Mouse (Mus musculus) yolk sac, embryonic 10.5 days (tissue): ENCODE data around the gene Panx3.

Experiments
- DNase-seq: peaks from one replicate; pipeline ENCODE4 v3.0.0-alpha.2; 2017; ENCODE audit warnings: low spot score

Gene Panx3

DNA sequence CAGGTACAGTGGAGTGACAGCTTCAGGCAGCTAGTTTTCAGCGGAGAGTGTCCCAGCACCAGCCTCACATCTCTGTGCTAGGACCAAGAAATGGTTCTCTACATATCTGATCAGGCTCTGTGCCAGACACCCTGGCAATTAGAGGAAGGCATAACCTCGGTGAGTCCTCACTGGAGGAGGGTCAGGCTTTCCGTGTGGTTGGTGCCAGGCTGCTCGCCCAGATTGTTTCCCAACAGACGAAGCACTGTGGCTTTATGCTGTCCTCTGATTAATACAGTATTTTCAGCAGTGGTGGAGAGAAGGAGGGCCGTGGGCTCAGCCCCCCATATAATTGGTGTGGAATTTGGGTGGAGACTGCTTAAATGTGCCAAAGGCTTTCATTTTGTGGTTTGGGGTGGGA lies at the start of gene Panx3:
Panx3 (minus strand) TSS at position 121 of the 400 bp plus-strand sequence.
- DNase-seq = no peak

DNA sequence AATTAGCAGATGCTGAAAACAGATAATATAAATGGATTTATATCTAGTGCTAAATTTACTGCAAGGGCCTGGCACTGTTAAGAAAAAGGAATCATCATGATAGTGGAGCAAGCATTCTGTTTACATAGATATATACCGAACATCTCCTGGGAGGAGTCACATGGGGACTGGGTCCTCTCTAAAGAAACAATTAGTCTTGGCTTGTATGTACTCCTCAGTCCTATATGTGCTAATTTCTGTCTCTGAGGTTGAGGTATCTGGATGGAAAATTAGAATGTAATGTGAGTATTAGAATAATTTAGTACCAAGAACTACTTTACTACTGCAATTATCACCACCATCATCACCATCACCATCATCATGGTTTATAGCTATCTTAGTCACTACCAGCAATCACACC lies 47.1 kb upstream of the Panx3 start, which contains the start of gene Olfr160:
Olfr160 (minus strand) TSS at position 101 of the 400 bp plus-strand sequence.
- no peak for DNase-seq

DNA sequence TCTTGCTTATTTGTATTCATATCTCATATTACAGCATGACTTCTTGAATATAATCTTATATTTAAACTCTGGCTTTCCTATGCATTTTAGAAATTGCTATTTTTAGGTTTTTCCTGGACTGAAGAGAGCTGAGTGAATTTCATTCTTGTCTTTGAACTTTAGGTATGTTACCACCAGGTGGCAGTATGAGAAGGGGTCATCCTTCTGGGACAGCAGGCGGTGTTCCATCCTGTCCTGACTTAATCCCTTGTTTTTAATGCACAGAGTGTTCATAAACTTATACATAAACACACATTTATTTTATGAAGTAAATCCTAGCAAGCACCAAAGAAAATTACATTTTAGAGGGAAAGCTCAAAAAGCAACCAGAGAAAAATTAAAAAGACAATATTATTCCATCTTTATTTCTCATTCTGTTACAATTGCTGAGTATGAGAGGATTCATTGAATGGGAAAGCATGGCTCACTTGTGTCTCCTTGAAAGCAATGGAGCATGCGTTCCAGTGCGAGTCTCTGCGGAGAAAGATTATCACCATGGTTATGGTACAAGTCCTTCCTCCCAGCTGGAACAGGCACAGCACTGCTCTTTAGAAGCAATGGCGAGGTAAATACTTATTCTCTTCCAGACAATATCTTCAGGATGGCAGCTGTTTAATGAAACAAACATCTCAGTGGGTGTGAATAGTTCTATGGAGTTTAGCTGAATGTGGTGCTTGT lies 21.1 kb upstream of the Panx3 start:
- no peak for DNase-seq

DNA sequence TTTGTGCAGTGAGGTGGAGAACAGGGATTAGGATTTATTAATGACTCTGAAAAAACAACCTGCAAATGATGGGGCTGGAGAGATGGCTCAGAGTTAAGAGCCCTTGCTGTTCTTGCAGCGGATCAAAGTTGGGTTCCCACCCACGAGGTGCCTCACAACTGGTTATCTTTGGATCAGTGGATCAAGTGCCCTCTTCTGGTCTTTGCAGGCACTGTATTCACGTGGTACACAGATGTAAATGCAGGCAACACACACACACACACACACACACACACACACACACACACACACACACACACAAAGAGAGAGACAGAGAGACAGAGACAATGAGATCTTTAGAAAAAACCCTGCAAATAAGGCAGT lies 18.9 kb upstream of the Panx3 start:
- DNase-seq = no peak

DNA sequence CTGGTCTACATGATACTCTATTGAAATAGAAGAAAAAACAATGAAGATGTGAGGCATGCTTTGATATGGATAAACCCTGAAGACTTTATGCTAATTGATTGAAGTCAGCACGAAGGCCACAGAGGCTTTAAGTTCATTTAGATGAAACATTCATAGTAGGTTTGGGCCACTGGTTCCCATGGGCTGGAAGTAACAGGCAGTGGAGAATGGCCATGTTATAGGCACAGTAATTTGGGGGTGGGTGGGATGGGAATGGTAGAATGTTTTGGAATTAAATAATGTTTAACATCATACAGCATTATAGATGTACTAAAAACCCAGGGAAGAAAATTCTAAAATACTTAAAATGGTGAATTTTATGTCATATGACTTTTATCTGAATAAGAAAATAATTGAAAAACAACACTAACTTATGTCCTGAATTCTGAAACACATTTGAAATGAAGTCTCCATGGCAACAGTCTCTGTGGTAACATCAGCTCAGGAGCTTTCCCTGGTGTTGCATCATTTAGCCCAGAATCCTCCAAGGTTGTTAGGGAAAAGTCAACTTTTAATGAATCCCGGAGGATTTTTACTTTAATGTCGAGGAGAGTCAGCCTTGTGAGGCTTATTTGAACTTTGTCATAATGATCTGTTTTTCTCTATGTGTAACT lies 18.4 kb upstream of the Panx3 start:
- no peak for DNase-seq

DNA sequence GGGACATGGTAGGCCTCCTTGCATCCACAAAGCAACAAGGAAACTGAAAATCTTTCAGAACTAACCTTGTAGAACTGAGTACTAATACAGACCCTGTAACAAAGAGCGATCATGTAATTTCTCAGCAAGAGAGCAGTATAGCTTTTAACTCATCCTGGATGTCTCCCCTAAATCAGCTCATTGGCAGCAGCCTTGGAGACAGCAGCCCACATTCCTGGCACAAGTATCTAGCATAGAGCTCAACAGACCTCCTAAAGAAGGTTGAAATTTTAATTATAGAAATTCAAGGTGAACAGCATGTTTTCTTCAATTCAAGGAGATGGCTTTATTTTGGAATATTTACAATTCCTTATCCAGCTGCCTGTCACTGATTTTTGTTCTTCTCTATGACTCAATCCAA lies 12.1 kb upstream of the Panx3 start:
- no peak for DNase-seq

DNA sequence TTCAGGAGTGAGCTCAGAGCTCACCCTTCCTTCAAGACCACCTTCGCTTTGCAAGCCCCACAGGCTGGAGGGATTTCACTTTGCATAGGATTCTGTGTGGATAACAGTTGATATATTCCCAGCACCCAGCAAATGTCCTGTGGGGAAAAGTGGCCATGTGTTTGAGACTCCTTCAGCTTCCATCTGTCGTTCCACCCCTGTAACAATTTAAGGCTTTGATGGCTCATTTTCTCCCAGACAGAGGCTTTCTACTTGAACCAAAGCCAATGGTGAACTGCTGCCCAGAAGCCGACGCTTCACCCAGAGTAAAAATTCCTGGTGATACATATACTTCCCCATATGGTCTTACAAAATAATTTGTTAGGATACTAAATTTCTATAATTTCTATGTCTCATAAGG lies 6.3 kb upstream of the Panx3 start:
- DNase-seq = no peak

DNA sequence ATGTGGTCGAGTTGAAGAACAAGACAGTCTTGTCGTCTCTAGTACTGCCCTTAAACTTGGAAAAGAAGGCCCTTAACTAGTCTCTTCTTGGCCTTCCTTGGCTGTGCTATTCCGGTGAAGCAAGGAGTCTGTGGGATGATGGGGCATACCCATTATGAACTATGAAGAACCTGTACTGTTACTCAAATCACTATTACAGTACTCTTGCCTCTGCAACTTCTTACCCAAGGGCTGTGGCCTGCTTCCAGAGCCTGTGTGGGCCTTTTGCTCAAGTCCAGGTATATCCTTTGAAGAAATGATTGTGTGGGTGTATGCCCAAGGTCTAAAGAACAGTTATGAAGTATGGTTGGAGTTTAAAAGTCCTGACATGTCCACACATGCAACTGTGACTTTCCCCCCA lies 1.2 kb upstream of the Panx3 start:
- no peak for DNase-seq

DNA sequence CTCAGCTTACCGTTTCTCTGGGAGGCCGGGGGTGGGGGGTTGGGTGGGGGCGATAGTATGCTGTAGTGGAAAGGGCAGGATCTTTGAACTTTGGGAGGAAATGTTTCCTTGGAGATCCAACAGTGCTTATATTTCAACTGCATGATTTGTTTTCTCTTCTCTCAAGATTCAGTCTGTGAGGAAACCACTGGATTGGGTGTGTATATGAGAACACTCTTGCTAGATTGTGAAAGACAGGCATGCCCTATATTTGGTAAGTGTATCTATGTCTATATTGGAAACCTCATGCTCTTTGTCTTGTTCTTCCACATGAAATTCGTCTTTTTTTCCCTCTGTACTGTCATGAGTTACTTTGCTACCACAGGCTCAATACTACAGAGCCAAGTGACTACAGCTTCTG lies 643 bp upstream of the Panx3 start:
- no peak for DNase-seq

DNA sequence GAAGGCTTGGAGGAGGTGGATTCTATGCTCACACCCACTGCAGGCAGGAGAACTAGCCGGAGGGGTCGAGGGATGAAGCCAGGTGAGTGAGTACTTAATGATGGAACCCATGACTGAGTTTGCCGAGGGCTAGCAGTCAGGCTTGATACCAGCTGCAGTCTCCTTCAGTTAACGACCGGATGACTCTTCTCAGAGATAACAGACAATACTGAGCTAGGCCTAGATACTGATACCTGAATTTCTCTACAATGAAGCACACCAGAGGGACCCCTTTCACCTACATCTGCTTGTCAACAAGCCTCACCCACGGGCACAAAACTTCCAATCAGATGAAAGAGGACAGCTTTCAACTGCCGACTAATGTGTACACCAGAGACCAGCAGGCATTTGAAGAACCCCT lies 3.0 kb downstream of the Panx3 start:
- no peak for DNase-seq

DNA sequence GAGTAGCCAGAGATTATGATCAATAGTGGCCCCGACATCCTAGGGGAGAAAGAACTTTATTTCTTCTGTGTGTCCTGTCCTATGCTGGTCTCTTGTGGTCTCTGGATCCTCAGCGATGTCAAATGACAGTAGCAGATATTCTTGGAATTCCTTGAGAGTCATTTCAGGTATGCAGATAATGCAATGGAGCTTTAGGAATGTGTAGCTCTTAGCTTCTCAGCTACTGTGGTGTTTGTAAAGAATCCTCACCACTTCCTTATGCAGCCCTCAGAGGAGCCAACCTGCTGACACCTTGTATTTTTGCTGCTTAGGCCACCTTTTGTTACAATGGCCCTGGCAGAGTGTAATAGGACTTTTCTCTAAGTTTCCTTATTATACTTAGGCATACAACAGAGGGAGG lies 4.4 kb downstream of the Panx3 start:
- DNase-seq = no peak

DNA sequence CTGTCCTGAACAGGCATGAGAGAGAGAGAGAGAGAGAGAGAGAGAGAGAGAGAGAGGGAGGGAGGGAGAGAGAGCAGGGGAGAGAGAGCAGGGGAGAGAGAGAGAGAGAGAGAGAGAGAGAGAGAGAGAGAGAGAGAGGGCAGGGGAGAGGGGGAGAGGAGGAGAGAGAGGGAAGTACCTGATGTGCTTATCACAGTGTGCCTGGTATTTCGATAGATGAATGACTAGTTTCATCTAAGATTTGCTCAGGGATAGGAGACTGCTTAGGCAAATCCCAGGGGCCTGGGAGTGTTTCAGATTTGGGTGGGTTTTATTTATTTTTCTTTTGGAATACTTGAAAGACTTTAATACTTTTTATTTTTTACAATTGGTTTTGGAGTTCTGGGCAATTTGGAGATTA lies 5.8 kb downstream of the Panx3 start:
- DNase-seq = no peak

DNA sequence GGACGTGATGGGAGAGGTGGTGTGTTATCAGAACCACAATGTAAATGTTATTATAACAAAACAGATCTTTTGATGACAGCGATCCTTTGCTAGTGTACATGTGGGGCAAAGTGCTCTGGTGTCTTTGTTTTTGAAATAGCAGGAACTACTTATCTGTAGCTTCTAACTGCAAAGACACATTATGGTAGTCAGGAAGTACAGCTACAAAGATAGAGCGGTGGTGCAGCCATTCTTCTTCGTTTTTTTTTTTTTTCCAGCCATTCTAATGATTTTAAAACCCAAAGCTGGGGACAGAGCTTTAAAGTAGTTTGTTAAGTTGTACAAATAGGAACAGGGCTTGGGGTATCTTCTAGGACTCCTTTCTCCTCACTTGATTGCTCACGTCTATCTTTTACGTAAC lies 9.6 kb downstream of the Panx3 start:
- DNase-seq = no peak

DNA sequence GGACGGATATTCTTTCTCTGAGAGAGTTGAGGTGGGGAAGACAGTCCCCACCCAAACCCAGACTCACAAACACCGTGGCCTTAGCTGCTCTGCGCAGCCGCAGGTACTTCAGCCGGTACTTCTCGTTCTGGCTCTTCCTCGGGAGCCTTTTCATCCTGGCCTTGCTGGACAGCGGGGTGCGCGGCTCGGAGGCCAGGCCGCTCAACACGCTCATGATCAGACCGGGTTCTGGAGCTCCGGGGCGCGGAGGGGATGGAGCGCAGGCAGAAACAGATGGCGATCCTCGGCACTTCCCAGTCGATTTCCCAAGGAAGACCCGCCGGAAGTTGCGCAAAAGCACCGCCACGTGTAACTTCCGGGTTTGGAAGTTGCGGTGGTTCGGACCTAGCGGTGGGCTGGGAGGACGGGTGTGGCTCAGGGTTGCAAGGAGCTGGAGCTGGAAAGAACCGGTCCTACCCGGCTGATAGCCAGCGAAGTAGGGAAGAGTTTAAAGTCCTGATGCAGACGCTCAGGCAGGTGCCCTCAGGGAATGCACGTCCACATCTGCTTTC lies 12.0 kb downstream of the Panx3 start, which contains the start of gene Tbrg1:
Tbrg1 (minus strand) TSS at position 382 of the 551 bp plus-strand sequence.
- DNase-seq = peak; percentile 96

DNA sequence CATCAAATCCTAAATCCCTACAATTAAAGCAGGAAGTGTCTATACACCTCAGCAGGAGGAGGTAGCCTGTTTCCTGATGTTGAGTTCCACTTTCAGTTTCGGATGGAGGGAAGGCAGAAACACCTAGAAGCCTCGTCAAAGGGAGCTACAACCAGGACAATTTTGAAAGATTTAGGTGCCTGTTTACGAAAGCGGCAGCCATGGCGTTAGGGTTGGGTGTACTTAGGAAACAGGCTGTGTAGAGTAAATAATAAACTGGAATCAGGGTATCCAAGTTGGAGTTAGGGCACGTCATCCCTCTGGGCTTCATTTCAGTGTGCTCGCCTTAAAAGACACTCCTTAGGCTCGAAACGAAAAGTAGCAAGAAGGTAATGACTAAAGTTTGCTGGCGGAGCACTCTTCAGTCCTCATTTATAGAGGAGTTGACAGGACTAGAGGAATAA lies 12.6 kb downstream of the Panx3 start:
- peak; percentile 20 for DNase-seq

DNA sequence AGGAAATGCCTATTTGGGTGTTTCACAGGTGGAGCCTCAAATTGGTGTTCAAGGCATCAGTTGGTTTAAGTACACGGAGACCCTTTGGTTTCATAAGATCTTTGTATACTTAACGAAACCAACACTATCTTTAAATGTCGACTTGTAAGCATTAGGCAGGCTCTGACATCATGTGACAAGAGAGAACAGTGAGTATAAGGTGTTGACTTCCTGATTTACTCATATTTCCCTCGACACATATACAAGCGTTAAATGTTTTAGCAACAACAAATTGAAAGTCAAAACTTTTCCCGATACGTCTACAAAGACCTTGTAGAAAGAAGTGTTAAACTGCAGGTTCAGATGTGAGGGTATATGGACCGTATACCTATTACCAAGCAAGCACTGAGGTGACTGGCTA lies 13.1 kb downstream of the Panx3 start:
- no peak for DNase-seq

DNA sequence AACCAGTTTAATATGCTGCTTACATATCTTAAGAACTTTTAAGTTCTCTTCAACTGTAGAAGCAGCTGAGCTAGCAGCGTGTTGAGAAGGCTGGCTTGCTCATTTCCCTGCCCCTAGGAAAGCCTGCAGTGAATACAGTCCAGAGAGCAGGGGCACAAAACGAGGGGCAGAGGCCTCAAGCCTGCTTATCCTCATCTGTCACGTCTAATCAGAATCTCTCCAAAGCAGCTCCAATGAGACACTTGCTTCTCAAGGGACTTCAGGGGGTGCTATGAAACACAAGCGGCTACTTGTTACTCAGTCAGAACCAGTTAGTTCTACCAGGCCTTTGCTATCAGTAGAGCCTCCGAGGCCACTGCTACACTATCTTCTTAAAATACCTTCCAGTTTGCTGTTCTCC lies 15.2 kb downstream of the Panx3 start:
- no peak for DNase-seq

DNA sequence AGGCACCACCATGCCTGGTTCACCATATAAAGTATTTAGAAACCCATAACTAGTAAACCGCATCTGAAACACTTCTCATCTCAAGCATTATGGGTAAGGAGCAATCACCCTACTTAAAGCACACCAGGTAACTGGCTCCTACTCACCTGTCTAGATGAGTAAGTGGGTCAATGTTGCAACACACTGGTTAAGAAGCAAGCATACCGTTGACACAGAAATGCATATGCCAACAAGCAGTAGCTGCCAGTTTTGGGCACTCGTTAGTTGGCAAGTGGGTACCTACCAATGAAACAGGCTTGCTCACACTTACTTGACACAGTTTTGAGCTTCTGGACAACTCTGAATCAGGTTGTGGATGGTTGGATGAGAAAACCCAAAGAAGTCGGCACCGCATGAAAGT lies 18.4 kb downstream of the Panx3 start:
- no peak for DNase-seq

DNA sequence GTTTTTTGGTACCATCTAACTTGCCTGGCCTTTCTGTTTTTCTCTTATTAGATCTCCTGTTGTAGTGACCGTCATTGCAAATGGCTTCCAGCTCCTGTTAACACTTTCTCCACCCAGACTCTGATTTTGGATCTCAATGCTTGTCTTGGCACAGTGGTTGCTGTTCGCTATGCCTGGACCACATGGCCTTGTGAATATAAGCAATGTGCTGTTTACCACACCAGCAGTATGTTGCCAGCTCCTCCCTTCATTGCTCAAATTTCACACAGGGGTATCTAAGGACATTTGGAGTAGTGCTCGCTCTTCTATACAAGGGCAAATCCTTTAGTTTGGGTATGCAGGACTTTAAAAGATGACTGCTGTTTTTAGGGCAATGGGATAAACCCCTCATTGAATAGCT lies 22.8 kb downstream of the Panx3 start:
- no peak for DNase-seq

DNA sequence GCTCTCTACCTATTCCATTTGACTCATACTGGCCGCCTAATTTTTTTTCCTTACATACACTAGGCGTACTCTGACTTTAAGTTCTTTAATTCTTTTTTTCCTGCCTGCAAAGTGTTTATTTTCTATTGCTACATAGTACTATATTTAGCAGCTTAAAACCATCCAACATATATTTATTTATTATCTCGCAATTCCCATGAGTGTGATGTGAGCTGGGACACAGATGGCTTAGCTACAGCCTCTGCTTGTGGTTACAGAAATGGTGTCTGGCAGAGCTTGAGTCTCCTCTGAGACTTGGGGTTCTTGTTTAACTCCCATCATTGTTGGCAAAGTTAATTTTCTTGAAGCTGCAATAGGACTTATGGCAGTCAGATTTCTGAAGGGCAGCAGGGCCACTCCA lies 30.3 kb downstream of the Panx3 start:
- no peak for DNase-seq

DNA sequence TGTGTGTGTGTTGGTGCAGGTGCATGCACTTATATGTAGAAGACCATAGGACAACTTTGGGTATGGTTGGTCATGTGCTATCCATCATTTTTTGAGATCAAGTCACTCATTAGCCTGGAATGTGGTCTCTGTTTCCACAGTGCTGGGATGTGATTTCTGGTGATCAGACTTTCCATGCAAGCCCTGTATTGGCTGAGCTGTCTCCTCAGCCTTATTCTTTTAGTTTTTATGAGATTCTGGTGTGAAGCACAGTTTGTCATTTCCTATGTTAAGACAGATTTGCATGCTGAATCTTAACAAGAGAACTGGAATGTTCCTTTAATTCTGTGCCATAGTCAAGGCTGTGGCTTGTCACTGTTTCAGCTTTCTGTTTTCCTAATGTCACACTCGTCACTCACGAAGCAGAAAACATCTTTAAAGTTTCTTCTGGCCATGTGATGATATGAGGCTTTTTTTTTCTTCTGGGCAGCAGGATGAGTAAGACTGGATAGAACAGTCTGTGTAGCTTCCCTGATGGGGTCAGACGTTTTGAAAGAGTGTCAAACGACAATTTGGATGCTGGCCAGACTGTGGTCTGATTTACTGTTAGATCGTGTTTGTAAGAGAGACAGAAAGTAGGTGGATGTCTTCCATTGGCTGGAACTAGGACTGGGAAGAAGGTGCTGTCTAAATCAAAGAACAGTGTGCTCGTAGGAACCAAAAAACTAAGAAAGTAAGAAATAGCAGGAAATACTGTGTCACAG lies 32.1 kb downstream of the Panx3 start:
- no peak for DNase-seq

DNA sequence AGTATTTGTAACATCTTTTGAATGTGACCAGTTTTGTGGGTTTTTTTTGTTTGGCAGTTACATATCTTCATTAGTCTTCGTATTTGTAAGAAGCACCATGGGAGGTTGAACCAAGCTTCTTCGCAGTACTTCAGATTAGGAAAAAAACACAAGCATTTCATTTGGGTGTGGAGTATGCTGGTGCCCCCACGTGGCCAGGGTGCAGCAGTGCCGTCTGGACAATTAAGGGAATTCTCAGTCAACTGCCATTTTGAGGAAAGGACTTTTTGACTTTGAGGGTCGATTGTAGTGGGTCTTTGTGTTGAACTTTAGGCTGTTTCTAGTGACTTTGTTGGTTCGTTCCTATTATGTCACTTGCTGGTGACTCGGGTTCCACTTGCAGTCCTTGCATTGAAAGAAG lies 32.7 kb downstream of the Panx3 start:
- DNase-seq = no peak

DNA sequence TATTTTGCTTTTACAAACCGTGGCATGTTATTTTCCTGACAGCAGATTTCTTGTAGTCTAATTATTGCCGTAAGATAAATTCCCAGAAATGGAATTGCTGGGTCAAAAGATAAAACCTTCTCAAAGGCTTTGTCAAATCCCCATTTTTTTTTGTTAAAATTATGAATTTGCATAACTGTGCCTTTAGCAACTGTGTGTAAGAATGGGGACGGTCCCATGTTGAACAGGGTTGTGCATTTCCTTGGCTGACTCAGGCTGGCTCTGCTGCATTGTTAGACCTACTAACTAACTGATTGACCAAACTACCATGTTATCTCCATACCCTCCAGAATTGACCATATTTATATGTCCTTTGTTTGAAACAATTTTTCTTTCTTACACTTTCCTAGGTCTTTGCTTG lies 34.8 kb downstream of the Panx3 start:
- DNase-seq = no peak
